Mouse (Mus musculus) kidney, postnatal 10 days (tissue): ENCODE data around the gene Olfr346.

ENCODE experiments used
- DNase-seq: peaks from one replicate; pipeline ENCODE4 v3.0.0; 2021; ENCODE audit warnings: mixed read lengths

The Olfr346 gene

GRCm38 (mm10) chr2:36685488-36685887, at the start of gene Olfr346:
Gene Olfr346 (plus strand): TSS chr2:36685788.
- no peak for DNase-seq

GRCm38 (mm10) chr2:36639741-36640140, 45.8 kb upstream of the Olfr346 start, which contains the start of gene Olfr345:
Gene Olfr345 (plus strand): TSS chr2:36640041.
- DNase-seq: no peak

GRCm38 (mm10) chr2:36731602-36732001, 46.0 kb downstream of the Olfr346 start, which contains the start of gene Olfr347:
Gene Olfr347 (plus strand): TSS chr2:36731902.
- DNase-seq: no peak

- no peak for DNase-seq
Observed at GRCm38 (mm10) chr2:36736226-36736625, 50.6 kb downstream of the Olfr346 start.
